Mouse (Mus musculus): ENCODE data around the gene Vwa5b1.

Gene Vwa5b1

GRCm38 (mm10) chr4:138576661-138577060, 59.0 kb downstream of the Vwa5b1 start:
- no peak for DNase-seq (ENCODE audit: low spot score in 2 of 2)

- DNase-seq (ENCODE audit: low spot score in 2 of 2), result no peak
Observed at GRCm38 (mm10) chr4:138574800-138575606, 60.7 kb downstream of the Vwa5b1 start.

- no peak for DNase-seq (ENCODE audit: low spot score in 2 of 2)
Observed at GRCm38 (mm10) chr4:138569928-138570327, 65.8 kb downstream of the Vwa5b1 start.

- DNase-seq (ENCODE audit: low spot score in 2 of 2), result no peak
Observed at GRCm38 (mm10) chr4:138568275-138568674, 67.4 kb downstream of the Vwa5b1 start.

- peak; percentile 16 to 69 for DNase-seq (ENCODE audit: low spot score in 2 of 2)
Observed at GRCm38 (mm10) chr4:138561986-138562385, 73.7 kb downstream of the Vwa5b1 start.

- DNase-seq (ENCODE audit: low spot score in 2 of 2), result no peak
Observed at GRCm38 (mm10) chr4:138555531-138555930, 80.2 kb downstream of the Vwa5b1 start.

GRCm38 (mm10) chr4:138554934-138555333, 80.8 kb downstream of the Vwa5b1 start:
- DNase-seq (ENCODE audit: low spot score in 2 of 2), result no peak

GRCm38 (mm10) chr4:138554302-138554701, 81.4 kb downstream of the Vwa5b1 start:
- DNase-seq (ENCODE audit: low spot score in 2 of 2), result no peak

GRCm38 (mm10) chr4:138553516-138553933, 82.2 kb downstream of the Vwa5b1 start:
- no peak for DNase-seq (ENCODE audit: low spot score in 2 of 2)

- DNase-seq (ENCODE audit: low spot score in 2 of 2), result no peak
Observed at GRCm38 (mm10) chr4:138553116-138553515, 82.6 kb downstream of the Vwa5b1 start.

GRCm38 (mm10) chr4:138551601-138552000, 84.1 kb downstream of the Vwa5b1 start:
- no peak for DNase-seq (ENCODE audit: low spot score in 2 of 2)

GRCm38 (mm10) chr4:138550557-138550956, 85.1 kb downstream of the Vwa5b1 start:
- DNase-seq (ENCODE audit: low spot score in 2 of 2), result no peak

GRCm38 (mm10) chr4:138548960-138549359, 86.7 kb downstream of the Vwa5b1 start:
- DNase-seq (ENCODE audit: low spot score in 2 of 2), result no peak

GRCm38 (mm10) chr4:138548124-138548561, 87.5 kb downstream of the Vwa5b1 start:
- no peak for DNase-seq (ENCODE audit: low spot score in 2 of 2)

- DNase-seq (ENCODE audit: low spot score in 2 of 2), result no peak
Observed at GRCm38 (mm10) chr4:138547556-138547955, 88.1 kb downstream of the Vwa5b1 start.

- DNase-seq (ENCODE audit: low spot score in 2 of 2), result peak in 1 of 2 experiments; percentile 40
Observed at GRCm38 (mm10) chr4:138547041-138547440, 88.6 kb downstream of the Vwa5b1 start.

- no peak for DNase-seq (ENCODE audit: low spot score in 2 of 2)
Observed at GRCm38 (mm10) chr4:138546241-138546640, 89.4 kb downstream of the Vwa5b1 start.

- DNase-seq (ENCODE audit: low spot score in 2 of 2), result no peak
Observed at GRCm38 (mm10) chr4:138543177-138543576, 92.5 kb downstream of the Vwa5b1 start.

- no peak for DNase-seq (ENCODE audit: low spot score in 2 of 2)
Observed at GRCm38 (mm10) chr4:138538084-138538449, 97.6 kb downstream of the Vwa5b1 start.

GRCm38 (mm10) chr4:138537210-138538083, 98.2 kb downstream of the Vwa5b1 start:
- DNase-seq (ENCODE audit: low spot score in 2 of 2), result no peak

- DNase-seq (ENCODE audit: low spot score in 2 of 2), result no peak
Observed at GRCm38 (mm10) chr4:138535610-138536009, 100.1 kb downstream of the Vwa5b1 start.

- no peak for DNase-seq (ENCODE audit: low spot score in 2 of 2)
Observed at GRCm38 (mm10) chr4:138533877-138534276, 101.8 kb downstream of the Vwa5b1 start.

GRCm38 (mm10) chr4:138531761-138532160, 103.9 kb downstream of the Vwa5b1 start:
- DNase-seq (ENCODE audit: low spot score in 2 of 2), result no peak
